Mouse (Mus musculus) liver, postnatal 0 days (tissue): ENCODE data around the gene Tpst1.

ENCODE experiments used
- CTCF ChIP-seq: sonication (generic); IDR thresholded peaks from 2 replicates; pipeline ENCODE4 v1.5.1; 2016; ENCODE audit warnings: antibody characterized with exemption, low read depth
- EP300 ChIP-seq: IDR thresholded peaks from 2 replicates; pipeline ENCODE4 v1.6.1; 2016; ENCODE audit warnings: antibody characterized with exemption, low read depth, mild to moderate bottlenecking

DNA sequence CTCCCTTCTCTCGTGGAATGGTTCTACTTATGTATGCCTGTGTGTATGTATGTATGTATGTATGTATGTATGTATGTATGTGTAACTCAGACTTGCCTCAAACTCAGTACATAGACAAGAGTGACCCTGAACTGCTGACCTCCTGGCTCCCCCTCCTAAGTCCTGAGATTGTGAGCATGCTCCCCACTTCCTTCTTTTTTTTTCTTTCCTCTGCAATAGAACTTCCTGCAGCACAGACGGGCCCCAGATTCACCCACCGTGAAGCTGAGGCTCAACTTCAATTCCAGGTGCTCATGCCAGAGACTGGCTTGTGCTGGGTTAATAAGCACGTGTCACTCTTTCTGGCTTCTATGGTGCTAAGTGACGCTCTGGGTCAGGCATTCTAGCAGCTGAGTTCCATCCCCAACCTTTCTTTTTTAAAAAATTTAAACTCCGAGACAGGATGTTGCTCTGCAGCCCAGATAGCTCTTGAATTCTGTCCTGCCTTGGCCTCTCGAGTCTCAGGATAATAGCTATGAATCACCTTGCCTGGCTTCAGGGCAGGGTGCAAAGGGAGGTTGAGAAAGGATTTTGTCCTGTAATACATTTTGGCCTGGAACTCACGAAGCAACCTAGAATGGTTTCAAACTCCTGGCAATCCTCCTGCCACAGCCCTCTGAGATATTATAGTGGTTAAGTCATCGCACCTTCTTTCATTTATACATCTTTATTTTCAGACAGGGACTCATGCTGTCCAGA is 5.1 kb downstream of the Tpst1 start:
- TF ChIP-seq CTCF (no peak), EP300 (no peak)
